Mouse (Mus musculus) megakaryocyte, embryonic 14.5 days (primary cell): ENCODE measurements around the gene Tbx19.

ENCODE experiments used
- FLI1 ChIP-seq: IDR thresholded peaks from 2 replicates; pipeline ENCODE4 v1.6.1; 2012; ENCODE audit warnings: low read length, inconsistent platforms, mixed read lengths
- GATA1 ChIP-seq: IDR thresholded peaks from 3 replicates; pipeline ENCODE4 v1.6.1; 2012; ENCODE audit warnings: mixed read lengths, low read length, inconsistent platforms, borderline replicate concordance

- TF ChIP-seq GATA1 (no peak), FLI1 (no peak)
Measured at GRCm38 (mm10) chr1:165187357-165187756, 26.8 kb upstream of the Tbx19 start.
